Mouse (Mus musculus) liver, adult 2 months (tissue): Measurements from ENCODE around the gene Hs3st6.

Source experiments
- CTCF ChIP-seq: fragments of 200-500 bp; IDR thresholded peaks from 2 replicates; pipeline ENCODE4 v1.5.1; 2011; ENCODE audit warnings: low read depth, low read length, control low read depth
- POLR2A ChIP-seq: fragments of 200-500 bp; IDR thresholded peaks from 2 replicates; pipeline ENCODE4 v1.6.1; 2011; ENCODE audit warnings: low read length, control low read depth; ENCODE audit not compliant: insufficient read depth; ENCODE audit errors: extremely low read depth

DNA sequence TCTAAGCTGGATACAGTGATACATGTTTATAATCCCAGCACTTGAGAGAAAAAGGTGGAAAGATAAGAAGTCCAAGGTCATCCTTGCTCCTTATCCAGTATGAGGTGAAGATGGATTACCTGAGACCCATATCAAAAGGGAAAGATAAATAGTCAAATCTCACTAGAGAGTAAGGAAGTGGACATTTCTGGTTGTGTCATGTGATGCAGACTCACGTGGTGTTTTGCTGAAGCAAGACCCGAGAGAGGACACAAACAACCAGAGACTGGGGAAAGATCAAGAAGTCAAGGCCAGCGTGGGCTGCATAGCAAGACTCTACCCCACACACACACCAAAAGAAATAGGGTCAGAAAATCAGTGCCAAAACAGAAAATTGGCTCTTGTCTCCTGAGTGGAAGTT lies 44.2 kb downstream of the Hs3st6 start:
- TF ChIP-seq CTCF (no peak), POLR2A (no peak)
